Mouse (Mus musculus): ENCODE measurements around the gene Aprt. TPM values are rescaled to one million over a fixed set of nuclear protein-coding genes. Genes with fewer than 3 reads are reported as not detected.

Gene Aprt
- 160 and 176 TPM in 2 replicates for total RNA-seq (2023)

GRCm38 (mm10) chr8:122576648-122577022 lies at the start of gene Aprt:
TSS of gene Aprt (minus strand) at chr8:122576909.

GRCm38 (mm10) chr8:122622727-122623126 lies 46.0 kb upstream of the Aprt start, which contains the start of gene Pabpn1l:
TSS of gene Pabpn1l (minus strand) at chr8:122622739.

GRCm38 (mm10) chr8:122611295-122612133 lies 34.8 kb upstream of the Aprt start, which contains the start of the genes Galns and Trappc2l:
TSS of gene Galns (minus strand) at chr8:122611463.
TSS of gene Trappc2l (plus strand) at chr8:122611640.

GRCm38 (mm10) chr8:122567361-122568108 lies 9.2 kb downstream of the Aprt start, which contains the start of gene Cdt1:
TSS of gene Cdt1 (plus strand) at chr8:122568015.

GRCm38 (mm10) chr8:122551265-122552051 lies 25.3 kb downstream of the Aprt start, which contains the start of gene Piezo1:
TSS of gene Piezo1 (minus strand) at chr8:122551329.

Other genes starting within 250 kb of the Aprt start
- not detected in 2 replicates for gene Trhr2, start 216.2 kb downstream of the Aprt start, total RNA-seq (2023)
- gene Zc3h18, start 200.3 kb downstream of the Aprt start, total RNA-seq (2023): 47.4 and 75.2 TPM in 2 replicates
- gene Il17c, start 154.9 kb downstream of the Aprt start, total RNA-seq (2023): 0.98 TPM in 1 of 2 replicates, not detected in the other
- gene Cyba, start 144.0 kb downstream of the Aprt start, total RNA-seq (2023): 796 and 813 TPM in 2 replicates
- gene Mvd, start 133.5 kb downstream of the Aprt start, total RNA-seq (2023): 8.7 and 10.0 TPM in 2 replicates
- gene Snai3, start 116.2 kb downstream of the Aprt start, total RNA-seq (2023): not detected in 2 replicates
- 47.1 and 54.5 TPM in 2 replicates for gene Rnf166, start 100.8 kb downstream of the Aprt start, total RNA-seq (2023)
- gene Ctu2, start 100.8 kb downstream of the Aprt start, total RNA-seq (2023): 13.2 and 15.3 TPM in 2 replicates
- 24.0 and 38.7 TPM in 2 replicates for gene Piezo1, start 25.6 kb downstream of the Aprt start, total RNA-seq (2023)
- gene Cdt1, start 8.9 kb downstream of the Aprt start, total RNA-seq (2023): 56.1 and 75.3 TPM in 2 replicates
- gene Galns, start 34.6 kb upstream of the Aprt start, total RNA-seq (2023): 74.4 and 111 TPM in 2 replicates
- 38.8 and 41.0 TPM in 2 replicates for gene Trappc2l, start 34.7 kb upstream of the Aprt start, total RNA-seq (2023)
- gene Pabpn1l, start 45.8 kb upstream of the Aprt start, total RNA-seq (2023): not detected in 2 replicates
- 13.8 and 15.5 TPM in 2 replicates for gene Cbfa2t3, start 122.2 kb upstream of the Aprt start, total RNA-seq (2023)
- 3.9 and 7.3 TPM in 2 replicates for gene Acsf3, start 198.6 kb upstream of the Aprt start, total RNA-seq (2023)

Measured in neutrophil, adult 65 days (primary cell).